In the genomic region with DNA sequence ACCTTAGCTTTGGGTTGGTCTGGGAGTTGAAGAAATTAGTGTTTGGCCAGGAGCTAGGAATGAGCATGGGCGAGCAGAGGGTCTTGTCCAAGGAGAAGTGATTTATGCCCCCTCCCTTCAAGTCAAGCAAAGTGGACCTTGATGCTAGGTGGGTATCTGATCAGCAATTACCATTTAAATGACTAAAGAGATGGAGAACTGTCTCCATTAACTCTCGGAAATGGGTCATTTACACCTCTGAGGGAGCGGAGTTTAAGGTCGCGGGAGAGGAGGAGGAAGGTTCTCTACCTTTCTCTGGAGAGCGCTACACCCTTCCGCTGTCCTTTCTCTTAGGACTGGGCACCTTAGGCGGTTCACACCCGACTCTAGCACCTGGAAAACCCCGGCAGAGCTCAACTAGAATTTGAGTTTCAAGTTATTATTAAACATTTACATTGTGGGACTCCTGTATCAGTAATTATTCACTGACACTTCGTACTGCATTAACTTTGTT, we compare ENCODE assay signal across 9 mouse cellular contexts. TPM values are rescaled to one million over a fixed set of nuclear protein-coding genes. Genes with fewer than 3 reads are reported as not detected.
A peak's percentile ranks its signal among the peaks of the same experiment; 100 is the strongest.
DNase-seq lines count a peak whose midpoint lies in the region; ATAC-seq and TF ChIP-seq lines count a peak whose summit lies in the region.
"Had no signal": no experiment of that assay in that cellular context is flagged by ENCODE, and none has a peak within 500 bp of the region (broad histone marks: within the 10 kb centered on the region; RNA-seq: fewer than 3 reads in every experiment).

A gene (minus strand): TSS at position 97 of the 493 bp plus-strand sequence.

- no peak for TF ChIP-seq POLR2A in kidney, adult 2 months (IDR thresholded peaks at IDR 0.05; ENCODE audit: low read depth, low read length)

- TF ChIP-seq CTCF in kidney, adult 2 months (conservative IDR thresholded peaks at IDR 0.05; ENCODE audit: insufficient read depth, insufficient read length, low read depth, low read length), result no peak
- TF ChIP-seq CTCF in liver, postnatal 0 days (IDR thresholded peaks at IDR 0.05; ENCODE audit: low read depth), result no peak

- H3K4me2 ChIP-seq in liver, postnatal 0 days (ENCODE audit: low read depth, low read length), result peak within 1 kb of the TSS; percentile 59

- no peaks in the 10 kb centered on the region for H3K9me3 ChIP-seq in liver, postnatal 0 days (ENCODE audit: low read length)

- TF ChIP-seq EP300 in liver, postnatal 0 days (IDR thresholded peaks at IDR 0.05; ENCODE audit: low read depth), result no peak

- H3K4me1 ChIP-seq in kidney, adult 2 months (ENCODE audit: control insufficient read depth, insufficient read depth, low read length), result peaks cover under 1% of the 10 kb centered on the region; the same call in 1 of the 2 replicates
- peaks cover 6% of the 10 kb centered on the region for H3K4me1 ChIP-seq in liver, postnatal 0 days (ENCODE audit: insufficient read depth)

- DNase-seq in kidney, adult 2 months, result no peak
- DNase-seq in kidney, adult 18-20 months, result no peak
- DNase-seq in adrenal gland, postnatal 4 days (ENCODE audit: low spot score in 2 of 2), result no peak
- DNase-seq in heart, postnatal 10 days, result no peak
- DNase-seq in liver, postnatal 0 days, result no peak
- no peak for DNase-seq in cerebellum, adult 11 months
- no peak for DNase-seq in testis, postnatal 14 days (ENCODE audit: low spot score)
- DNase-seq in frontal cortex, postnatal 25 days (ENCODE audit: low spot score in 2 of 2), result no peak

- H3K9ac ChIP-seq in liver, postnatal 0 days (replicated peaks), result no peak within 1 kb of the TSS

- ATAC-seq in liver, postnatal 0 days, result no peak

- H3K27me3 ChIP-seq in kidney, adult 2 months (replicated peaks; ENCODE audit: control insufficient read depth, insufficient read depth, low read length), result no peaks in the 10 kb centered on the region; the same call in 1 of the 2 replicates
- H3K27me3 ChIP-seq in liver, postnatal 0 days (ENCODE audit: insufficient read depth, low read length), result peaks cover 72% of the 10 kb centered on the region

- peak within 1 kb of the TSS; percentile 20 for H3K27ac ChIP-seq in kidney, adult 2 months (ENCODE audit: insufficient read depth, low read depth, low read length)
- H3K27ac ChIP-seq in liver, postnatal 0 days (ENCODE audit: low read depth), result no peak within 1 kb of the TSS

- H3K4me3 ChIP-seq in kidney, adult 2 months (ENCODE audit: insufficient read depth, low read depth, low read length), result peak within 1 kb of the TSS; percentile 55
- H3K4me3 ChIP-seq in liver, postnatal 0 days (ENCODE audit: low read depth, low read length), result peak within 1 kb of the TSS; percentile 37

- WGBS in kidney, adult 2 months, result 38% methylated on average over 11 of the region's 11 CpGs
- WGBS in liver, postnatal 0 days (ENCODE audit: insufficient replicate concordance), result 7% methylated on average over 11 of the region's 11 CpGs

- intact Hi-C loops in heart, postnatal 10 days (cut with DNase I), result loop anchor here (10.0 kb wide), 1 partner anchor 506 kb away; no protein-coding TSS in a partner anchor

- no peaks in the 10 kb centered on the region for H3K36me3 ChIP-seq in kidney, adult 2 months (ENCODE audit: control insufficient read depth, insufficient read depth, low read length)
- no peaks in the 10 kb centered on the region for H3K36me3 ChIP-seq in liver, postnatal 0 days (replicated peaks; ENCODE audit: insufficient read depth, low read length)

RNA-seq across cellular contexts. Expression of the gene that starts here (rescaled TPM):
- polyA plus RNA-seq in kidney, adult 2 months (2012; rRNA removed), result 24.4 and 33.1 TPM in 2 replicates
- total RNA-seq in adrenal gland, postnatal 4 days (2021), result 10 to 100 TPM; 16.8 to 23.4 TPM
- total RNA-seq in heart, postnatal 10 days (2021), result 10 to 100 TPM; 72.8 to 80.5 TPM
- 0.76 and 0.95 TPM in 2 replicates for polyA plus RNA-seq in liver, postnatal 0 days (2015; fragmentation: Nextera tagmentation; extraction: Ambion mirVana)
- total RNA-seq: MEL had no signal

Comparison
In these comparisons a context has a peak if more than half of its experiments do, and no peak if none do; other contexts are left out.
1. RNA of the gene that starts here (polyA plus RNA-seq): 24.4 to 33.1 TPM in kidney, adult 2 months; 0.76 to 0.95 TPM in liver, postnatal 0 days; every median in the first group is over 10 times any median in the second.